Mouse (Mus musculus) spleen, adult 2 months (tissue): Measurements from ENCODE around the gene Aspn.

ENCODE experiments used
- CTCF ChIP-seq: fragments of 200-500 bp; IDR thresholded peaks from 2 replicates; pipeline ENCODE4 v1.5.1; 2011; ENCODE audit warnings: mild to moderate bottlenecking, inconsistent platforms; ENCODE audit not compliant: insufficient read depth, insufficient read length, insufficient replicate concordance; ENCODE audit errors: extremely low read depth
- POLR2A ChIP-seq: fragments of 200-500 bp; IDR thresholded peaks from 2 replicates; pipeline ENCODE4 v1.6.1; 2011; ENCODE audit warnings: low read depth, low read length, inconsistent platforms

DNA sequence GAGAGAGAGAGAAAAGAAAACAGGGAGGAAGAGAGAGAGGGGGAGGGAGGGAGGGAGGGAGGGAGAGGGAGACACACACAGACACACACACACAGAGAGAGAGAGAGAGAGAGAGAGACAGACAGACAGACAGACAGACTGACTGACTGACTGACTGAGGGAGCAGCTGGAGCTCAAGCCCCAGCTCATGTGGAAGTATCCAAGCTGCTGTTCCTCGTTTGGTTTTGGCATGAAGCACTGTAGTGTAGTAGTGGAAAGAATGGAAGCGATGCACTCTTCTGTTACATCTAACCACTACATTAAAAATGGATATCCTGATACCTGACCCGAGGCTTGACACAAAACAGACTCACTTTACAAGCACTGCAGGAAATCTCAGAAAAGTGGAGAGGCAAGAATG is 1.4 kb downstream of the Aspn start:
- TF ChIP-seq CTCF, result no peak
- TF ChIP-seq POLR2A, result no peak
